Mouse (Mus musculus) gastrocnemius, adult 18-20 months (tissue): ENCODE data around the gene Dlx3. TPM values are rescaled to one million over a fixed set of nuclear protein-coding genes. Genes with fewer than 3 reads are reported as not detected.

Source experiments
- DNase-seq: peaks from one replicate; pipeline ENCODE4 v3.0.0; 2021; ENCODE audit warnings: low spot score
- long read RNA-seq, 2 experiments: library from polyadenylated mRNA; stranded (forward); transcript quantifications; one replicate each; pipeline ENCODE4 v2.0.0; 2021
- total RNA-seq, 2 experiments: library from RNA; stranded (reverse); gene quantifications; 2 replicates each; pipeline ENCODE4 v1.2.3; 2021

Gene Dlx3
- total RNA-seq, result not detected
- long read RNA-seq, experiment 1, result 0 reads
- long read RNA-seq, experiment 2, result 0 reads

GRCm38 (mm10) chr11:95119990-95120632 is at the start of gene Dlx3:
Dlx3 (plus strand) TSS chr11:95120119.
- DNase-seq, result no peak

GRCm38 (mm10) chr11:95070140-95071107 is 49.5 kb upstream of the Dlx3 start:
- DNase-seq, result no peak

GRCm38 (mm10) chr11:95071266-95071665 is 48.7 kb upstream of the Dlx3 start:
- no peak for DNase-seq

- no peak for DNase-seq
These were observed 47.8 kb upstream of the Dlx3 start for GRCm38 (mm10) chr11:95072136-95072535.

GRCm38 (mm10) chr11:95072804-95073203 is 47.1 kb upstream of the Dlx3 start:
- DNase-seq, result no peak

GRCm38 (mm10) chr11:95073835-95074234 is 46.1 kb upstream of the Dlx3 start:
- DNase-seq, result no peak

- DNase-seq, result no peak
These were observed 45.2 kb upstream of the Dlx3 start for GRCm38 (mm10) chr11:95074694-95075093.

GRCm38 (mm10) chr11:95075197-95076040 is 44.5 kb upstream of the Dlx3 start:
- DNase-seq, result no peak

GRCm38 (mm10) chr11:95076041-95076535 is 43.8 kb upstream of the Dlx3 start:
- DNase-seq, result peak; percentile 46

- peak; percentile 53 for DNase-seq
These were observed 43.3 kb upstream of the Dlx3 start, which contains the start of gene Itga3 for GRCm38 (mm10) chr11:95076536-95077111. Itga3 (minus strand) TSS chr11:95076801.

GRCm38 (mm10) chr11:95077956-95078355 is 42.0 kb upstream of the Dlx3 start:
- DNase-seq, result no peak

GRCm38 (mm10) chr11:95079256-95079875 is 40.6 kb upstream of the Dlx3 start:
- no peak for DNase-seq

GRCm38 (mm10) chr11:95080783-95081182 is 39.1 kb upstream of the Dlx3 start:
- DNase-seq, result no peak

- no peak for DNase-seq
These were observed 37.0 kb upstream of the Dlx3 start for GRCm38 (mm10) chr11:95082896-95083295.

GRCm38 (mm10) chr11:95084175-95084574 is 35.7 kb upstream of the Dlx3 start:
- DNase-seq, result no peak

GRCm38 (mm10) chr11:95084811-95085382 is 35.0 kb upstream of the Dlx3 start:
- no peak for DNase-seq

- DNase-seq, result no peak
These were observed 34.2 kb upstream of the Dlx3 start for GRCm38 (mm10) chr11:95085710-95086109.

- no peak for DNase-seq
These were observed 33.7 kb upstream of the Dlx3 start for GRCm38 (mm10) chr11:95086229-95086628.

GRCm38 (mm10) chr11:95087301-95088228 is 32.4 kb upstream of the Dlx3 start:
- DNase-seq, result no peak
